Mouse (Mus musculus): Measurements from ENCODE around the gene Ubald1. TPM values are rescaled to one million over a fixed set of nuclear protein-coding genes. Genes with fewer than 3 reads are reported as not detected.

Gene Ubald1
- total RNA-seq, 2 experiments from 2014 or later = 81.6 to 86.7 TPM

GRCm38 (mm10) chr16:4833858-4834257, 46.3 kb downstream of the Ubald1 start:
- intact Hi-C loops (cut with DNase I) = no loop called here
- DNase-seq (ENCODE audit: low spot score in 2 of 2) = no peak

GRCm38 (mm10) chr16:4831650-4832419, 48.3 kb downstream of the Ubald1 start:
- peak; percentile 44 to 80 for DNase-seq (ENCODE audit: low spot score in 2 of 2)
- intact Hi-C loops (cut with DNase I) = no loop called here

GRCm38 (mm10) chr16:4829271-4829900, 50.7 kb downstream of the Ubald1 start:
- intact Hi-C loops (cut with DNase I) = no loop called here
- no peak for DNase-seq (ENCODE audit: low spot score in 2 of 2)

- intact Hi-C loops (cut with DNase I) = no loop called here
These were observed 52.5 kb downstream of the Ubald1 start for GRCm38 (mm10) chr16:4827639-4828038.

More at GRCm38 (mm10) chr16:4827639-4828038, 52.5 kb downstream of the Ubald1 start:
- no peak for DNase-seq (ENCODE audit: low spot score in 2 of 2)

Other genes starting within 250 kb of the Ubald1 start
- 10 to 100 TPM in 1 of 2 experiments, 1 to 10 TPM in 1; 8.3 to 10.9 TPM for gene Vasn, start 240.4 kb downstream of the Ubald1 start, total RNA-seq (2021)
- gene Dnaja3, start 240.3 kb downstream of the Ubald1 start, total RNA-seq (2021) = 10 to 100 TPM; 63.6 to 65.9 TPM
- 10 to 100 TPM; 81.1 to 93.9 TPM for gene Coro7, start 200.5 kb downstream of the Ubald1 start, total RNA-seq (2021)
- 1 to 10 TPM; 8.3 to 10.0 TPM for gene Nmral1, start 161.0 kb downstream of the Ubald1 start, total RNA-seq (2021)
- 10 to 100 TPM; 73.2 to 76.1 TPM for gene Hmox2, start 154.0 kb downstream of the Ubald1 start, total RNA-seq (2021)
- 100 to 1,000 TPM; 162 to 163 TPM for gene Cdip1, start 90.0 kb downstream of the Ubald1 start, total RNA-seq (2021)
- gene 4930562C15Rik, start 44.9 kb downstream of the Ubald1 start, total RNA-seq (2021) = not detected
- 100 to 1,000 TPM; 198 to 203 TPM for gene Mgrn1, start 5.9 kb upstream of the Ubald1 start, total RNA-seq (2021)
- 10 to 100 TPM; 66.7 to 70.3 TPM for gene Nudt16l1, start 58.4 kb upstream of the Ubald1 start, total RNA-seq (2021)
- gene Anks3, start 83.9 kb upstream of the Ubald1 start, total RNA-seq (2021) = 10 to 100 TPM; 50.1 TPM
- not detected for gene Sept12, start 117.5 kb upstream of the Ubald1 start, total RNA-seq (2021)
- gene Smim22, start 127.0 kb upstream of the Ubald1 start, total RNA-seq (2021) = not detected
- gene Rogdi, start 133.2 kb upstream of the Ubald1 start, total RNA-seq (2021) = 100 to 1,000 TPM; 202 to 212 TPM
- gene Glyr1, start 169.5 kb upstream of the Ubald1 start, total RNA-seq (2021) = 100 to 1,000 TPM; 141 to 156 TPM
- 10 to 100 TPM; 41.9 to 42.1 TPM for gene Ubn1, start 169.7 kb upstream of the Ubald1 start, total RNA-seq (2021)

Measured in left cerebral cortex, postnatal 14 days (tissue).